Mouse (Mus musculus) neural tube, embryonic 15.5 days (tissue): Measurements from ENCODE around the gene Ndufaf8. TPM values are rescaled to one million over a fixed set of nuclear protein-coding genes. Genes with fewer than 3 reads are reported as not detected.
A peak's percentile ranks its signal among the peaks of the same experiment; 100 is the strongest.

Experiments
- ATAC-seq: fragments of 200-750 bp; cut with Nextera tagmentation; 2 replicates; pipeline ENCODE4 v1.8.0; 2017; ENCODE audit warnings: mild to moderate bottlenecking, moderate TSS enrichment, moderate library complexity; ENCODE audit not compliant: low FRiP score
- H3K27ac ChIP-seq: fragments of 300-500 bp; sonication (generic); replicated peaks from 2 replicates; pipeline ENCODE4 v1.5.1; 2015; ENCODE audit warnings: mild to moderate bottlenecking, inconsistent platforms
- H3K27me3 ChIP-seq: fragments of 300-500 bp; sonication (generic); replicated peaks from 2 replicates; pipeline ENCODE4 v1.6.1; 2015; ENCODE audit warnings: inconsistent platforms
- H3K36me3 ChIP-seq: fragments of 300-500 bp; sonication (generic); 2 replicates; pipeline ENCODE4 v1.6.1; 2015; ENCODE audit warnings: inconsistent platforms
- H3K4me1 ChIP-seq: fragments of 300-500 bp; sonication (generic); 2 replicates; pipeline ENCODE4 v1.6.1; 2015; ENCODE audit warnings: inconsistent platforms
- H3K4me2 ChIP-seq: fragments of 300-500 bp; sonication (generic); 2 replicates; pipeline ENCODE4 v1.6.1; 2015; ENCODE audit warnings: inconsistent platforms, mild to moderate bottlenecking, moderate library complexity
- H3K4me3 ChIP-seq: fragments of 300-500 bp; sonication (generic); replicated peaks from 2 replicates; pipeline ENCODE4 v1.5.1; 2015; ENCODE audit warnings: mild to moderate bottlenecking, inconsistent platforms
- H3K9ac ChIP-seq: fragments of 300-500 bp; sonication (generic); replicated peaks from 2 replicates; pipeline ENCODE4 v1.6.1; 2015; ENCODE audit warnings: mild to moderate bottlenecking, inconsistent platforms
- H3K9me3 ChIP-seq: fragments of 300-500 bp; sonication (generic); replicated peaks from 2 replicates; pipeline ENCODE4 v1.6.1; 2016; ENCODE audit warnings: inconsistent platforms
- WGBS: fragments of 180-500 bp; shearing (Covaris S2); methylation state at CpG from one replicate; pipeline ENCODE4 v1.1.7; 2015; ENCODE audit warnings: mixed read lengths; 5-methylcytosine and 5-hydroxymethylcytosine counted together
- microRNA-seq: library from miRNA; unstranded; fragments of <30 nt; microRNA quantifications from one replicate; pipeline ENCODE4, GENCODE M21; 2017
- polyA plus RNA-seq: library from polyadenylated mRNA; unstranded; fragments of >200 nt; fragmentation: Nextera tagmentation; extraction: Ambion mirVana; gene quantifications from 2 replicates; pipeline ENCODE4 v1.2.1, GENCODE M21; 2015

Gene Ndufaf8
- polyA plus RNA-seq, 1 experiment from 2014 or later, result 49.4 TPM

- peaks cover 33% of the 10 kb centered on the region for H3K4me1 ChIP-seq
- no peaks in the 10 kb centered on the region for H3K27me3 ChIP-seq
- H3K9me3 ChIP-seq, result no peaks in the 10 kb centered on the region
- H3K36me3 ChIP-seq, result peaks cover 14% of the 10 kb centered on the region
- H3K9ac ChIP-seq, result no peak overlapping the region
- ATAC-seq, result no peak
- no peak overlapping the region for H3K4me2 ChIP-seq
- H3K4me3 ChIP-seq, result no peak overlapping the region
- 90% methylated on average over 10 of the region's 10 CpGs for WGBS
- H3K27ac ChIP-seq, result no peak overlapping the region
These were observed 40.6 kb downstream of the Ndufaf8 start for GRCm38 (mm10) chr11:120139309-120139731.

GRCm38 (mm10) chr11:120140255-120140654, 41.5 kb downstream of the Ndufaf8 start:
- ATAC-seq, result no peak
- H3K4me1 ChIP-seq, result peaks cover 40% of the 10 kb centered on the region
- H3K9ac ChIP-seq, result no peak overlapping the region
- H3K9me3 ChIP-seq, result no peaks in the 10 kb centered on the region
- peaks cover 8% of the 10 kb centered on the region; the same call in 1 of the 2 replicates for H3K36me3 ChIP-seq
- no peak overlapping the region for H3K4me2 ChIP-seq
- H3K27me3 ChIP-seq, result no peaks in the 10 kb centered on the region
- 72% methylated on average over 6 of the region's 6 CpGs for WGBS
- no peak overlapping the region for H3K4me3 ChIP-seq
- no peak overlapping the region for H3K27ac ChIP-seq

- Histone ChIP-seq H3K36me3 (0 out of 2 replicates have a peak, but pooled peaks cover 10% of the 10 kb centered on the region), H3K9me3 (no peaks in the 10 kb centered on the region), H3K9ac (no peak overlapping the region), H3K4me1 (peaks cover 24% of the 10 kb centered on the region), H3K27me3 (no peaks in the 10 kb centered on the region), H3K4me3 (no peak overlapping the region), H3K4me2 (no peak overlapping the region), H3K27ac (no peak overlapping the region)
- WGBS, result 74% methylated on average over 3 of the region's 3 CpGs
- ATAC-seq, result no peak
These were observed 43.9 kb downstream of the Ndufaf8 start for GRCm38 (mm10) chr11:120142601-120143051.

- H3K9me3 ChIP-seq, result no peaks in the 10 kb centered on the region
- H3K4me3 ChIP-seq, result no peak overlapping the region
- H3K27ac ChIP-seq, result no peak overlapping the region
- 80% methylated on average over 13 of the region's 13 CpGs for WGBS
- no peaks in the 10 kb centered on the region for H3K27me3 ChIP-seq
- 0 out of 2 replicates have a peak, but pooled peaks cover 7% of the 10 kb centered on the region for H3K36me3 ChIP-seq
- H3K4me1 ChIP-seq, result peaks cover 18% of the 10 kb centered on the region
- H3K4me2 ChIP-seq, result no peak overlapping the region
- no peak overlapping the region for H3K9ac ChIP-seq
- no peak for ATAC-seq
These were observed 45.2 kb downstream of the Ndufaf8 start for GRCm38 (mm10) chr11:120143708-120144497.

- peaks cover 31% of the 10 kb centered on the region for H3K4me1 ChIP-seq
- 84% methylated on average over 8 of the region's 8 CpGs for WGBS
- no peak overlapping the region for H3K4me3 ChIP-seq
- no peak overlapping the region for H3K27ac ChIP-seq
- H3K27me3 ChIP-seq, result no peaks in the 10 kb centered on the region
- H3K36me3 ChIP-seq, result 0 out of 2 replicates have a peak, but pooled peaks cover 4% of the 10 kb centered on the region
- H3K9me3 ChIP-seq, result no peaks in the 10 kb centered on the region
- no peak for ATAC-seq
- no peak overlapping the region for H3K4me2 ChIP-seq
- H3K9ac ChIP-seq, result no peak overlapping the region
These were observed 49.6 kb downstream of the Ndufaf8 start for GRCm38 (mm10) chr11:120148201-120148855.

GRCm38 (mm10) chr11:120149510-120150200, 50.9 kb downstream of the Ndufaf8 start:
- Histone ChIP-seq H3K9ac (peak overlapping the region; percentile 66; the same call in 1 of the 2 replicates), H3K9me3 (no peaks in the 10 kb centered on the region), H3K36me3 (0 out of 2 replicates have a peak, but pooled peaks cover 4% of the 10 kb centered on the region), H3K4me2 (peak overlapping the region; percentile 81), H3K4me3 (peak overlapping the region; percentile 70), H3K27me3 (no peaks in the 10 kb centered on the region), H3K4me1 (peaks cover 21% of the 10 kb centered on the region), H3K27ac (0 out of 2 replicates have a peak overlapping the region, but pooled peaks have one; percentile 82)
- WGBS, result 49% methylated on average over 6 of the region's 6 CpGs
- ATAC-seq, result no peak

Small RNA genes lying within 50 kb of the gene (microRNA-seq; reads per million reads assigned to microRNA genes)
- not detected for gene Gm25948

Other genes starting within 250 kb of the Ndufaf8 start
- 99.0 and 105 TPM in 2 replicates for gene Chmp6, start 185.5 kb upstream of the Ndufaf8 start, polyA plus RNA-seq
- 16.6 and 20.5 TPM in 2 replicates for gene Baiap2, start 156.2 kb upstream of the Ndufaf8 start, polyA plus RNA-seq
- 38.2 and 46.2 TPM in 2 replicates for gene Aatk, start 51.8 kb upstream of the Ndufaf8 start, polyA plus RNA-seq
- gene Cep131, start 12.1 kb upstream of the Ndufaf8 start, polyA plus RNA-seq, result 26.0 and 27.2 TPM in 2 replicates
- 22.3 and 23.9 TPM in 2 replicates for gene Tepsin, start 197 bp upstream of the Ndufaf8 start, polyA plus RNA-seq
- gene Slc38a10, start 52.4 kb downstream of the Ndufaf8 start, polyA plus RNA-seq, result 107 and 112 TPM in 2 replicates
- gene Bahcc1, start 134.0 kb downstream of the Ndufaf8 start, polyA plus RNA-seq, result 8.7 and 10.4 TPM in 2 replicates
- gene Actg1, start 249.6 kb downstream of the Ndufaf8 start, polyA plus RNA-seq, result 3,602 and 3,776 TPM in 2 replicates